In genomic region chr12:24974446-24975114, GRCm38 (mm10) we compare ENCODE assay signal across 8 mouse cellular contexts. TPM values are rescaled to one million over a fixed set of nuclear protein-coding genes. Genes with fewer than 3 reads are reported as not detected.
DNase-seq lines count a peak whose midpoint lies in the region; ATAC-seq lines count a peak whose summit lies in the region.

Gene Kidins220, plus strand, starts transcription at chr12:24974925.

- H3K4me1 ChIP-seq in brown adipose tissue, adult 24 weeks (ENCODE audit: control insufficient read depth, insufficient read depth, insufficient read length, low read length): peaks cover 8% of the 10 kb centered on the region
- peaks cover 6 to 24% of the 10 kb centered on the region in 2 experiments; a peak in 3 of 4 replicates for H3K4me1 ChIP-seq in heart, embryonic 14.5 days (ENCODE audit: control insufficient read depth in 2 of 2, insufficient read depth in 2 of 2, low read length in 2 of 2)
- peaks cover 34% of the 10 kb centered on the region for H3K4me1 ChIP-seq in liver, embryonic 13.5 days (replicated peaks)
- peaks cover 3% of the 10 kb centered on the region; the same call in 1 of the 2 replicates for H3K4me1 ChIP-seq in stomach, embryonic 16.5 days (ENCODE audit: control insufficient read depth, insufficient read depth, low read length)

- ATAC-seq in heart, embryonic 14.5 days (ENCODE audit: insufficient number of reproducible peaks, insufficient read depth, low FRiP score, low read depth): peak; percentile 89
- peak; percentile 89 for ATAC-seq in liver, embryonic 13.5 days (ENCODE audit: low read depth)
- ATAC-seq in stomach, embryonic 16.5 days (ENCODE audit: insufficient read depth, low FRiP score): peak; percentile 92

- H3K4me2 ChIP-seq in heart, embryonic 14.5 days (ENCODE audit: low read length): peak within 1 kb of the TSS; percentile 68
- H3K4me2 ChIP-seq in liver, embryonic 13.5 days: peak within 1 kb of the TSS; percentile 83
- H3K4me2 ChIP-seq in stomach, embryonic 16.5 days (ENCODE audit: low read depth, low read length): peak within 1 kb of the TSS; percentile 64

- WGBS in heart, embryonic 14.5 days: 14% methylated on average over 29 of the region's 29 CpGs
- 11% methylated on average over 29 of the region's 29 CpGs for WGBS in liver, embryonic 13.5 days (ENCODE audit: insufficient replicate concordance)
- 13% methylated on average over 29 of the region's 29 CpGs for WGBS in stomach, embryonic 16.5 days

- DNase-seq in CD4-positive, CD25-positive, alpha-beta regulatory T cell, adult 2 months (ENCODE audit: low read depth, low spot score): peak; percentile 97
- DNase-seq in fibroblast of lung, adult 2 months (ENCODE audit: low read depth): peak; percentile 85
- DNase-seq in kidney, postnatal 14 days: peak; percentile 96
- DNase-seq in liver, embryonic 13.5 days: peak; percentile 90
- DNase-seq in neural tube, embryonic 10.5 days (ENCODE audit: extremely low spot score, low spot score): peak; percentile 94

- H3K36me3 ChIP-seq in heart, embryonic 14.5 days (ENCODE audit: control insufficient read depth, insufficient read depth, low read length): peaks cover 6% of the 10 kb centered on the region; the same call in 1 of the 2 replicates
- peaks cover 6% of the 10 kb centered on the region; the same call in 1 of the 2 replicates for H3K36me3 ChIP-seq in liver, embryonic 13.5 days
- no peaks in the 10 kb centered on the region for H3K36me3 ChIP-seq in stomach, embryonic 16.5 days (ENCODE audit: control insufficient read depth, insufficient read depth, low read length)

- H3K27me3 ChIP-seq in heart, embryonic 14.5 days (ENCODE audit: control insufficient read depth, insufficient read depth, low read length): no peaks in the 10 kb centered on the region
- no peaks in the 10 kb centered on the region for H3K27me3 ChIP-seq in liver, embryonic 13.5 days
- no peaks in the 10 kb centered on the region for H3K27me3 ChIP-seq in stomach, embryonic 16.5 days (ENCODE audit: control insufficient read depth, insufficient read depth, low read length)

- no peaks in the 10 kb centered on the region for H3K9me3 ChIP-seq in heart, embryonic 14.5 days (ENCODE audit: control insufficient read depth, low read length)
- no peaks in the 10 kb centered on the region for H3K9me3 ChIP-seq in liver, embryonic 13.5 days (replicated peaks)
- H3K9me3 ChIP-seq in stomach, embryonic 16.5 days (replicated peaks; ENCODE audit: control insufficient read depth, low read length): no peaks in the 10 kb centered on the region

- H3K27ac ChIP-seq in brown adipose tissue, adult 24 weeks (replicated peaks; ENCODE audit: low read depth, low read length): peak within 1 kb of the TSS; percentile 66
- peak within 1 kb of the TSS; percentile 77 to 96 for H3K27ac ChIP-seq in heart, embryonic 14.5 days (replicated peaks in 1 of 2; ENCODE audit: control insufficient read depth in 1 of 2, insufficient read depth in 1 of 2, low read depth in 2 of 2, low read length in 2 of 2)
- H3K27ac ChIP-seq in liver, embryonic 13.5 days: peak within 1 kb of the TSS; percentile 92
- H3K27ac ChIP-seq in stomach, embryonic 16.5 days (ENCODE audit: low read length): peak within 1 kb of the TSS; percentile 89

- peak within 1 kb of the TSS; percentile 84 for H3K9ac ChIP-seq in heart, embryonic 14.5 days (ENCODE audit: low read length)
- H3K9ac ChIP-seq in liver, embryonic 13.5 days: peak within 1 kb of the TSS; percentile 86
- peak within 1 kb of the TSS; percentile 79 for H3K9ac ChIP-seq in stomach, embryonic 16.5 days (ENCODE audit: low read length)

- peak within 1 kb of the TSS; percentile 68 for H3K4me3 ChIP-seq in brown adipose tissue, adult 24 weeks (ENCODE audit: insufficient read depth, low read depth, low read length)
- peak within 1 kb of the TSS; percentile 70 to 88 for H3K4me3 ChIP-seq in heart, embryonic 14.5 days (ENCODE audit: control insufficient read depth in 1 of 2, insufficient read depth in 1 of 2, low read depth in 1 of 2, low read length in 2 of 2)
- H3K4me3 ChIP-seq in liver, embryonic 13.5 days (replicated peaks): peak within 1 kb of the TSS; percentile 89
- H3K4me3 ChIP-seq in stomach, embryonic 16.5 days (replicated peaks; ENCODE audit: low read length): peak within 1 kb of the TSS; percentile 82

RNA-seq across cellular contexts. Expression of gene Kidins220, which starts in this region (rescaled TPM):
- 30.5 and 30.6 TPM in 2 replicates for polyA plus RNA-seq in brown adipose tissue, adult 24 weeks (2012; ENCODE audit: insufficient read depth, insufficient read length, missing spikeins)
- 50.1 and 50.9 TPM in 2 replicates for polyA plus RNA-seq in heart, embryonic 14.5 days (2014; fragmentation: Nextera tagmentation; extraction: Ambion mirVana)
- 6.3 and 8.6 TPM in 2 replicates for polyA plus RNA-seq in liver, embryonic 13.5 days (2015; fragmentation: Nextera tagmentation; extraction: Ambion mirVana)
- polyA plus RNA-seq in stomach, embryonic 16.5 days (2015; fragmentation: Nextera tagmentation; extraction: Ambion mirVana): 30.1 and 32.7 TPM in 2 replicates

Comparison
In these comparisons a context has a peak if more than half of its experiments do, and no peak if none do; other contexts are left out.
1. Peak in every context shown above with its lines: DNase-seq, ATAC-seq, H3K4me3 ChIP-seq and H3K27ac ChIP-seq.